Mouse (Mus musculus): ENCODE data around the gene Bcl7a. TPM values are rescaled to one million over a fixed set of nuclear protein-coding genes. Genes with fewer than 3 reads are reported as not detected.

Bcl7a gene
- total RNA-seq, 2 experiments from 2014 or later: 4.9 to 10.7 TPM

GRCm38 (mm10) chr5:123393786-123394302 is 50.2 kb downstream of the Bcl7a start:
- peak overlapping the region; percentile 74 for H3K4me3 ChIP-seq
- TF ChIP-seq CTCF (IDR thresholded peaks at IDR 0.05): no peak
- intact Hi-C loops (cut with DNase I): loop anchor here (5.0 kb wide), 1 partner anchor 38 kb away; no protein-coding TSS in a partner anchor
- peak overlapping the region; percentile 98 for H3K27ac ChIP-seq
- no peak for DNase-seq

- H3K4me3 ChIP-seq: peak within 1 kb of the TSS; percentile 74
- H3K27ac ChIP-seq: peak within 1 kb of the TSS; percentile 98
- DNase-seq: peak; percentile 98
- intact Hi-C loops (cut with DNase I): loop anchor here (5.0 kb wide), 1 partner anchor 38 kb away; no protein-coding TSS in a partner anchor
- TF ChIP-seq CTCF (IDR thresholded peaks at IDR 0.05): no peak
Measured at GRCm38 (mm10) chr5:123394303-123394956, 50.8 kb downstream of the Bcl7a start, which contains the start of gene Mlxip. Gene Mlxip (plus strand): TSS chr5:123394798.

DNA sequence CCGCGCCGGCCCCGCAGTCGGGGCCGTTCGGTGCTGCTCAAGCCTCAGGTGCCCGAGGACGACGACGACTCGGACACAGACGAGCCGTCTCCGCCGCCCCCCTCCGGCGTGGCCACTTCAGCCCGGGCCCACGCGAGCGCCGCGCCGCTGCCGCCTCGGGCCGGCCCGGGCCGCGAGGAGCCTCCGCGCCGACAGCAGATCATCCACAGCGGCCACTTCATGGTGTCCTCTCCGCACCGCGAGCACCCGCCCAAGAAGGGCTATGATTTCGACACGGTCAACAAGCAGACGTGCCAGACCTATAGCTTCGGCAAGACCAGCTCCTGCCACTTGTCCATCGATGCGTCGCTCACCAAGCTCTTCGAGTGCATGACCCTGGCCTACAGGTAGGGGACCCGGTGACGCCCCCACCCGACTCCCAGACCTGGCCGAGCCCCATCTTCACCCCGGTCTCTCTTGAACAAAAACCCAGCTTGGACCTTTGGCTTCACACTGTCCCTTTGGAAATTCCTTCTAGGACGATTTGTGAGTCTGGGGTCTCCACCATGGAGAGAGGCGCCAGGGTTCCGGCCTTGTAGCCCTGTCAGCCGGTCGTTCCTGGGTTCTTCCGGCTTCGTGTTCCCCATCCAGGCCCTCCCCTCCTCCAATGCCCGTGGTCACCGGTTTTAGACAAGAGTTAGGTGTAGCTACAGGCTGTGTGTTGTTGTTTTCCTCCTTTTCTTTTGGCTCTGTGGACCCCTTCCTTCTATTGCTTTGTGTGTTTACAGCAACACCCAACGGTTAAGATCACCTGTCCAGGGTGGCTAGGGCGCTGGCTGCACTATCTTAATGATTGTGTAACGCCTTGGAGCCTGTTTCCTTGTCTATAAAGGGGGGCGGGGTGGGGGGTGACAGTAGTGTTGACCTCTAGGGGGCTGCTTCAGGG is 51.6 kb downstream of the Bcl7a start:
- Histone ChIP-seq H3K27ac (peak overlapping the region; percentile 98), H3K4me3 (peak overlapping the region; percentile 74)
- DNase-seq: peak; percentile 52
- intact Hi-C loops (cut with DNase I): loop anchor here (5.0 kb wide), 1 partner anchor 37 kb away; no protein-coding TSS in a partner anchor
- TF ChIP-seq CTCF (IDR thresholded peaks at IDR 0.05): peak; percentile 23

DNA sequence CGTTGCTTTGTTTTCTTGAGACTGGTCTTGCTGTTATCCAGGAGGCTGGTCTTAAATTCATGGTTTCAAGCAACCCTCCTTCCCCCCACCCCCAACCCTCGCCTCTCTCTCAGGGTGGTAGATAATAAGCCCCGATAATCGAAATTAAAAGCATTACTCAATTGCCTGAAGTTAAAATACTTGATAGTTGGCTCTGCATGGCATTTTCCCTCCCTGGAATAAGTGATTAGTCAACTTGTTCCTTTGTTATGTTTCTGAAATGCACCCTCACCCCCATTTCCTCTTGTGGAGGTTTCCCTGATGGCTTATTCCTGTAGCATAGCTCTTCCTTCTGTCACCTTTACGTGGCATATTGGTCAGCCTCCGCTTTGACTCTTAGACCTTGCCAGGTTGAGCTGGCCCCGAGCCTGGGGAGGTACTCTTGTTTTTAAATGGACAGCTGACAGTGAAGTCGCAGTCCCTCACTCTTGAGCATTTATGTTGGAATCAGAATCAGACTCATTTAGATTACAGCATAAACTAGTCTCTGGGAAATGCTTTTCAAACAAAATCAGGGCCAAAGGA is 53.3 kb downstream of the Bcl7a start:
- intact Hi-C loops (cut with DNase I): loop anchor here (2.0 kb wide), 1 partner anchor 20 kb away; no protein-coding TSS in a partner anchor
- H3K4me3 ChIP-seq: peak overlapping the region; percentile 74
- no peak for TF ChIP-seq CTCF (IDR thresholded peaks at IDR 0.05)
- H3K27ac ChIP-seq: peak overlapping the region; percentile 98
- DNase-seq: peak; percentile 59

GRCm38 (mm10) chr5:123397786-123398185 is 54.2 kb downstream of the Bcl7a start:
- peak overlapping the region; percentile 98 for H3K27ac ChIP-seq
- H3K4me3 ChIP-seq: peak overlapping the region; percentile 74
- no peak for TF ChIP-seq CTCF (IDR thresholded peaks at IDR 0.05)
- DNase-seq: peak; percentile 43
- intact Hi-C loops (cut with DNase I): loop anchor here (2.0 kb wide), 1 partner anchor 19 kb away; no protein-coding TSS in a partner anchor

GRCm38 (mm10) chr5:123398856-123399498 is 55.3 kb downstream of the Bcl7a start:
- Histone ChIP-seq H3K4me3 (peak overlapping the region; percentile 74), H3K27ac (peak overlapping the region; percentile 98)
- DNase-seq: no peak
- intact Hi-C loops (cut with DNase I): no loop called here
- TF ChIP-seq CTCF (IDR thresholded peaks at IDR 0.05): no peak

DNA sequence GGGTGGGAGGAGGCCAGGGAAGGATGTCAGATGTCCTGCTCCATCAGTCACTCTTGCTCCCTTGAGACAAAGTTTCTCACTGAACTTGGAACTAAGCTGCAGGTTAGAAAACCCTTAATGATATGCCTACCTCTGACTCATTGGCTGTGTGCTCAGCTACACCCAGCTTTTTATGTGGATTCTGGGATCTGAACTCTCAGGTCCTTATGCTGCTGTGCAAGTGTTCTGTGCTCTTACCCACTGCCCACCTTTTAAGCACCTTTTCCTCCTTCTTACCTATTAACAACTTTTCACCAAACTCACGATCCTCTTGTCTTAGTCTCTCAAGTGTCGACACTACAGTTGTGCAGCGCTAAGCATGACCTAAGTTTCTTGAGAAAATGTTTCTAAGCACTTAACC is 60.8 kb downstream of the Bcl7a start:
- DNase-seq: no peak
- no peak for TF ChIP-seq CTCF (IDR thresholded peaks at IDR 0.05)
- intact Hi-C loops (cut with DNase I): no loop called here
- H3K4me3 ChIP-seq: no peak overlapping the region
- H3K27ac ChIP-seq: peak overlapping the region; percentile 29; the same call in 1 of the 2 replicates

GRCm38 (mm10) chr5:123406952-123407351 is 63.3 kb downstream of the Bcl7a start:
- no peak for TF ChIP-seq CTCF (IDR thresholded peaks at IDR 0.05)
- H3K4me3 ChIP-seq: no peak overlapping the region
- DNase-seq: no peak
- peak overlapping the region; percentile 58 for H3K27ac ChIP-seq
- intact Hi-C loops (cut with DNase I): no loop called here

DNA sequence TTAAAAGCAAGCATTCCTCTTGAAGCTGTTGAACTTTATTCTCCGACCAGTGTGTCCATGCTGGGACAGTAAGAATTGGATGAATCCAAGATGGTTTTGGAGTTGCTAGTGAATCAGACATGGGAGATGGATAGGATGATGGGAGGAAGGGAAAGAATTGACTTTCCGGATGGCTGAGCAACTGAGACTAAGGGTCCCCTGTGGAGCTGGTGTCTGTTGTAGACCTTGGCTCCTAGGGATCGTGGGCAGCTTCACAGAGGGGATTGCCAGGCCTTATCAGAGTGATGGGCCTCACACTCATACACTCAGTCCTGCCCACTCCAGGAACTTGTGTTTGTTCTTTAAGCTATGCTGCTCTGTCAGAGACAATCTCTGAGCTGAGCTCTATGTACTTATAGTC is 64.5 kb downstream of the Bcl7a start:
- Histone ChIP-seq H3K4me3 (no peak overlapping the region), H3K27ac (peak overlapping the region; percentile 31; the same call in 1 of the 2 replicates)
- TF ChIP-seq CTCF (IDR thresholded peaks at IDR 0.05): no peak
- intact Hi-C loops (cut with DNase I): no loop called here
- DNase-seq: no peak

DNA sequence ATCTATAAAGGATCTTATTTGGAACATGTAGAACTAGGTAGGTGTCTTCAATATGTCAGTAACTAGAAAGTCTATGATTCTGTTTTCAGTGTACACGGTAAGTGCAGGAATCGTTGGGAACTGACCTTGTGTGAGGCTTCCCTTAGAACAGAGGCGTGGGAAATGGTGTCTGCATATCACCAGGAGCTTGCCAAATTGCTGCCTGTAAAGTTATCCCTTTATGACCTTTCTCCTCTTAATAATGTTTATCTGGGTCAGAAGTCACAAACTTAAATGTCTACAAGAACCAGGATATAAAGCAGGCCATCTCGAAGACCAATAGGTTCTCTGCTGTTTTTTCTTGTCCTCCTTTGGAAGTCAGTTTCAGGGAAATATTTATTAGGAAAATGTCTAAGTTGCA is 68.6 kb downstream of the Bcl7a start:
- peak overlapping the region; percentile 84 for H3K27ac ChIP-seq
- intact Hi-C loops (cut with DNase I): no loop called here
- no peak for DNase-seq
- no peak for TF ChIP-seq CTCF (IDR thresholded peaks at IDR 0.05)
- 0 out of 2 replicates have a peak overlapping the region, but pooled peaks have one; percentile 1 for H3K4me3 ChIP-seq

- intact Hi-C loops (cut with DNase I): no loop called here
- no peak for DNase-seq
- TF ChIP-seq CTCF (IDR thresholded peaks at IDR 0.05): no peak
- Histone ChIP-seq H3K4me3 (no peak overlapping the region), H3K27ac (peak overlapping the region; percentile 84)
Measured at GRCm38 (mm10) chr5:123413866-123414363, 70.3 kb downstream of the Bcl7a start.

Data from gastrocnemius, adult 2 months (tissue).